Mouse (Mus musculus): ENCODE measurements around the gene Snu13. TPM values are rescaled to one million over a fixed set of nuclear protein-coding genes. Genes with fewer than 3 reads are reported as not detected.
A peak's percentile ranks its signal among the peaks of the same experiment; 100 is the strongest.

The Snu13 gene
- 222 and 230 TPM in 2 replicates for polyA plus RNA-seq (2015; fragmentation: Nextera tagmentation; extraction: Ambion mirVana)

DNA sequence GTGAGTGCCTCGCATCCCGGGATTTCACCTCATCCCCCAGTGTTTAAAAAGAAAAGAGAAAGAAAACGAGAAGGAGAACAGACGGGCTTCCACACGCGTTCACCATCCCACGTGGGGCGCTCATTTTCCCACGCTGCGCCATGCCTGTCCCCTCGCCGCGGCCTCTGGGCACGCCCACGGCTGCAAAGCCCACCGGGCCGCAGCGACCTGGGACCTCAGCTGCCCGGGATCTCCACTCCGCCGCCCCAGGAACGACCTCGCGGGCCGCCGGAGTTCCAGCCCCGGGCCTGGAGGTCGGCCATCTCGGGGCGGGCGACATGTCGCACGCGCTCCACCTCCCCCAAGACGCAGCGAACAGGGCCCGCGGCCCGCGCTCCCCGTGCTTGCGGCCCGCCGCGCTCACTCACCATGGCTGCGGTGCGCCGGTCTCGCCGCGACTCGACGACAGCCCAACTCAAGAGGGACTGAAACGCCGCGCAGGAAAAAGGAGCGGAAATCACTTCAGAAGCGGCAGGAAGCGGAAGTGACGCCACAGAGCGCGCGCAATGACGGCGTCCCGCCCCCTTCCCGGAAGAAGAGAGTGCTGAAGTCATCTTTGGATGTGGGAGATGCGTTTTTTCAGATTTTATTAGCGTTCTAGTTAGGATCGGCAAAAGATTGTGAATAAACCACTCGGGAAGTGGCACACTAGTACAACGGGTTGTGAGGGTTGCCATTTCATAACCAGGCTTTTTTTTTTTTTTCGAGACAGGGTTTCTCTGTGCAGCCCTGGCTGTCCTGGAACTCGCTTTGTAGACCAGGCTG is at the start of gene Snu13:
Gene Snu13 (minus strand): TSS at position 519 of the 804 bp plus-strand sequence.
- H3K36me3 ChIP-seq = peaks cover 12% of the 10 kb centered on the region
- H3K27ac ChIP-seq = peak within 1 kb of the TSS; percentile 80
- peak within 1 kb of the TSS; percentile 98 for H3K4me2 ChIP-seq (replicated peaks)
- peak within 1 kb of the TSS; percentile 98 for H3K9ac ChIP-seq (replicated peaks)
- H3K9me3 ChIP-seq = no peaks in the 10 kb centered on the region
- ATAC-seq = peak; percentile 89
- 1% methylated on average over 73 of the region's 74 CpGs for WGBS
- peak within 1 kb of the TSS; percentile 100 for H3K4me3 ChIP-seq (replicated peaks)
- H3K27me3 ChIP-seq = no peaks in the 10 kb centered on the region
- H3K4me1 ChIP-seq (replicated peaks) = peaks cover 28% of the 10 kb centered on the region

DNA sequence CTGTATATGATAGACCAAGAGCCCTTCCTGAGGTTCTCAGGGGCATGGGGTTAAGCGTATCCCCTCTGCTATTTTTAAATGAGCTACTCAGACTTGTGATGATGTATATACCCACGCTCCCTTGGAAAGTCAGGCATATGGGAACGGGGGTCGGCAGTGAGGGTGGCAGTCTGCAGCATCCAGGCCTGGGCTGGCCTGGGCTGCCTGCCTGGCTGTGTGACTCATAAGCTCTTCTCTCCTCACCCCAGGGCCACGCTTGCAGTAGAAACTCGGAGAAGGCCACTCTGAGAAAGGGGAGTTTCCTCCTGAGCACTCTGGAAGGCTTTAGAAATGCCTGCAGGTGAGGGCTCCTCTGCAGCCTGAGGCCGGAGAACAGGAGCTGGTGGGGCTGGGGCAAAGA is 43.7 kb upstream of the Snu13 start:
- no peaks in the 10 kb centered on the region for H3K4me1 ChIP-seq (replicated peaks)
- 87% methylated on average over 7 of the region's 7 CpGs for WGBS
- H3K4me3 ChIP-seq (replicated peaks) = no peak overlapping the region
- no peak overlapping the region for H3K27ac ChIP-seq
- H3K9me3 ChIP-seq = no peaks in the 10 kb centered on the region
- H3K36me3 ChIP-seq = no peaks in the 10 kb centered on the region
- no peak overlapping the region for H3K9ac ChIP-seq (replicated peaks)
- no peak for ATAC-seq
- no peak overlapping the region for H3K4me2 ChIP-seq (replicated peaks)
- no peaks in the 10 kb centered on the region for H3K27me3 ChIP-seq

DNA sequence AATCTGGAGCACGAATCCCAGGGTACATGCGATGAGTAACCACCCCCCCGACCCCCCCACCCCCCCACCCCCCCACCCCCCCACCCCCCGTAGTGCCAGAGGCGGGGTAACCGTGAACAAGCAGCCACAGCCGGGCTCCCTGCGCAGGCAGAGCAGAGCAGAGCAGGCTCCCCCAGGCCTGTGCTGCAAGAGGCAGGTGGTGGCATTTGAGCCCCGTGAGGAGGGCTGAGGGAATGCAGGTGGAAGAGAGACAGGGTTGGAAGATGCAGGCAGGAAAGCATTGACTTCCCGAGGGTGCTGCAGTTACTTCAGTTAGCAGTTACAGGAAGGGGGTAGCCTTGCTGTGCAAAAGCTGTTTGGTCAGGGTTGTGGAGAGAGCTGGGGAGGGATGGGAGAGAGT is 39.9 kb upstream of the Snu13 start:
- Histone ChIP-seq H3K9me3 (no peaks in the 10 kb centered on the region), H3K9ac (replicated peaks) (no peak overlapping the region), H3K4me3 (replicated peaks) (no peak overlapping the region), H3K36me3 (no peaks in the 10 kb centered on the region), H3K27me3 (no peaks in the 10 kb centered on the region), H3K4me2 (replicated peaks) (no peak overlapping the region), H3K4me1 (replicated peaks) (no peaks in the 10 kb centered on the region), H3K27ac (no peak overlapping the region)
- no peak for ATAC-seq
- 10% methylated on average over 10 of the region's 10 CpGs for WGBS

DNA sequence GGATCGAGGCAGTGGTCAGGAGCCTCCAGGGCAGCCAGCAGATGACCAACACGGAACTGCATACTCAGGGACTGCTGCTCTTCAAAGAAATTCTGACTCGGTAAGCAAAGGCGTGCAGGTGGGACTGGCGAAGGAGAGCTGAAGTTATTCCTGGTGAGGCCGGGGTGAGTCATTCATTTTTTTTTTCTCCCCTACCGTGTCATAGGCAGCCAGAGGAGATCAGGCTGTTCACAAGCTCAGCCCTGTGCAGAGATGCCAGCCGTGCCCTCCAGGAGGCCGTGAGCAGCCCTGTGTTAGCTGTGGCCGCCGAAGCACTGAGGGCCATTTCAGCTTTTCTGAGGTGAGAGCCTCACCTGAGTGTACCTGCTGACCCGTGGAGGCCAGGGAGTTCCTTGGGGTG is 38.7 kb upstream of the Snu13 start:
- Histone ChIP-seq H3K36me3 (no peaks in the 10 kb centered on the region), H3K4me2 (replicated peaks) (no peak overlapping the region), H3K4me3 (replicated peaks) (no peak overlapping the region), H3K9me3 (no peaks in the 10 kb centered on the region), H3K4me1 (replicated peaks) (no peaks in the 10 kb centered on the region), H3K9ac (replicated peaks) (no peak overlapping the region), H3K27ac (no peak overlapping the region), H3K27me3 (no peaks in the 10 kb centered on the region)
- no peak for ATAC-seq
- 85% methylated on average over 12 of the region's 12 CpGs for WGBS

DNA sequence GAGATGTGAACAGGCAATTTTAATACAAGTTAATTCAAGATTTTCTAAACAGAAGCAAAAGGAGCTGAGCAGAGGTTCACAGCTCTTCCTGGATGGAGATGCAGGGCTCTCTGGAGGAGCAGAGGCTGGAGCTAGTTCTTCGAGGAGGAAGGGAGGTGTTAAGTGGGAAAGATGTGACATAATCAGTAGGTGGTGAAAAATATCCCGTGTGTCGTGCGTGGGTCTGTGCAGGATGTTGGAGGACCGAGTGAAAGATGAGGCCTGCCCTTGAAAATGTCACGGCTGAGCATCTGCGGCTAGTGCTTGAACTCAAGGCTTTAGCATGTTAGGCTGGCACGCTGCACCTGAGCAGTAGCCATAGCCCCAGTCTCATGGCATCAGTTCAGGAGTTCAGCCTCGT is 38.2 kb upstream of the Snu13 start:
- WGBS = 88% methylated on average over 9 of the region's 9 CpGs

DNA sequence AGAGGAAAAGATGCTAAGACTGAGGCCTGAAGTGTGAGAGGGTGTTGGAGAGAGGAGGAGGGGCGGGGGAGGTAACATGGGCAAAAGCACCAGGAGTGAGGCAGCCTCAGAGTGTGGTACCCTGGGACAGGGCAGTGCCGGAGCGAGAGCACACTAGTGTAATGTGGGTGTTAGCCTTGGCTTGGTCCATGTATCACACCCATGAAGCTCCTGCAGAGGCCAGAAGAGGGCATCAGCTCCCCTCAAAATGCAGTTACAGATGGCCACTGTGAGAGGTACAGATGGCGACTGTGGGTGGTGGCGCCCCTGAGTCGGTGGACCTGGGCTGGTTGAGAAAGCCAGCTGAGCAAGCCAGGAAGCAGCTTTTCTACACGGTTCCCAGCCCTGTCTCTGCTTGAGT is 33.8 kb upstream of the Snu13 start:
- Histone ChIP-seq H3K4me1 (replicated peaks) (no peaks in the 10 kb centered on the region), H3K4me3 (replicated peaks) (no peak overlapping the region), H3K27ac (no peak overlapping the region), H3K27me3 (no peaks in the 10 kb centered on the region), H3K9ac (replicated peaks) (no peak overlapping the region), H3K36me3 (no peaks in the 10 kb centered on the region), H3K4me2 (replicated peaks) (no peak overlapping the region), H3K9me3 (no peaks in the 10 kb centered on the region)
- 28% methylated on average over 7 of the region's 7 CpGs for WGBS
- ATAC-seq = peak; percentile 55; the same call in 1 of the 2 replicates

More for the DNA sequence above, 38.2 kb upstream of the Snu13 start:
- ATAC-seq = no peak
- Histone ChIP-seq H3K9ac (replicated peaks) (no peak overlapping the region), H3K4me3 (replicated peaks) (no peak overlapping the region), H3K4me2 (replicated peaks) (no peak overlapping the region), H3K4me1 (replicated peaks) (no peaks in the 10 kb centered on the region), H3K27me3 (no peaks in the 10 kb centered on the region), H3K36me3 (no peaks in the 10 kb centered on the region), H3K27ac (no peak overlapping the region), H3K9me3 (no peaks in the 10 kb centered on the region)

DNA sequence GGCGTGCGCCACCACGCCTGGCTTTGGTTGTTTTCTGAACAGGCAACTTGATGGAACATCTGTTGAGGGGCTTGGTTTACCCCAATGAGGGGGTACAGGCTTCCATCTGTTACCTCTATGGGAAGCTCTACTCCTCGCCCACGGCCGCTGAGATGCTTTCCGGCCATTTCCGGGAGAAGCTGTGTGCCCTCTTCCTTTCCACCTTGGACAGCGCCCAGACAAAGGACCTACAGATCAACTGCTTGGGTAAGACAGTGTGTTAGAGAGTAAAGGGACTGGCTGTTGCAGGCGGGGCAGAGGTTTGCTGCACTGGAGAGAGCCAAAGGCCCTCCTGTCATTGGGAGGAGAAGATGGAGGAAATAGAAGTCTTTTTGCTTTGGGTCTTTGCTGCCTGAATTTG is 32.5 kb upstream of the Snu13 start:
- no peaks in the 10 kb centered on the region for H3K9me3 ChIP-seq
- no peaks in the 10 kb centered on the region for H3K27me3 ChIP-seq
- no peak for ATAC-seq
- 67% methylated on average over 10 of the region's 10 CpGs for WGBS
- H3K9ac ChIP-seq (replicated peaks) = no peak overlapping the region
- no peak overlapping the region for H3K4me3 ChIP-seq (replicated peaks)
- no peak overlapping the region for H3K4me2 ChIP-seq (replicated peaks)
- H3K27ac ChIP-seq = no peak overlapping the region
- H3K36me3 ChIP-seq = no peaks in the 10 kb centered on the region
- no peaks in the 10 kb centered on the region for H3K4me1 ChIP-seq (replicated peaks)

DNA sequence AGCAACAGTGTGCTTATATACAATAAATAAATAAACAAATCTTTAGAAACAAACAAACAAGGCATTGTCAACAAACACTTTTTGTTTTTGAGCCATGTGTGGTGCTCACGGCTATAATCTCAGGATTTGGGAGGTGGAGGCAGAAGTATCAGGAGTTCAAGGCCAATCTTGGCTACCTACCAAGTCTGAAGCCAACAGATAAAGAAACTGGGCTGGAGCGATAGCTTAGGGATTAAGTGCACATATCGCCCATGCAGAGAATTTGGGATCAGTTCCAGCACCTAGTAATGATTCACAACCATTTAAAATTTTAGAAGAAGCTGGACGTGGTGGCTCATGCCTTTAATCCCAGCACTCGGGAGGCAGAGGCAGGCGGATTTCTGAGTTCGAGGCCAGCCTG is 26.1 kb upstream of the Snu13 start:
- no peaks in the 10 kb centered on the region for H3K9me3 ChIP-seq
- H3K4me3 ChIP-seq (replicated peaks) = no peak overlapping the region
- no peak overlapping the region for H3K27ac ChIP-seq
- 94% methylated on average over 7 of the region's 7 CpGs for WGBS
- H3K9ac ChIP-seq (replicated peaks) = no peak overlapping the region
- 0 out of 2 replicates have a peak, but pooled peaks cover 4% of the 10 kb centered on the region for H3K4me1 ChIP-seq (replicated peaks)
- H3K4me2 ChIP-seq (replicated peaks) = no peak overlapping the region
- peaks cover 27% of the 10 kb centered on the region for H3K27me3 ChIP-seq
- ATAC-seq = no peak
- no peaks in the 10 kb centered on the region for H3K36me3 ChIP-seq

DNA sequence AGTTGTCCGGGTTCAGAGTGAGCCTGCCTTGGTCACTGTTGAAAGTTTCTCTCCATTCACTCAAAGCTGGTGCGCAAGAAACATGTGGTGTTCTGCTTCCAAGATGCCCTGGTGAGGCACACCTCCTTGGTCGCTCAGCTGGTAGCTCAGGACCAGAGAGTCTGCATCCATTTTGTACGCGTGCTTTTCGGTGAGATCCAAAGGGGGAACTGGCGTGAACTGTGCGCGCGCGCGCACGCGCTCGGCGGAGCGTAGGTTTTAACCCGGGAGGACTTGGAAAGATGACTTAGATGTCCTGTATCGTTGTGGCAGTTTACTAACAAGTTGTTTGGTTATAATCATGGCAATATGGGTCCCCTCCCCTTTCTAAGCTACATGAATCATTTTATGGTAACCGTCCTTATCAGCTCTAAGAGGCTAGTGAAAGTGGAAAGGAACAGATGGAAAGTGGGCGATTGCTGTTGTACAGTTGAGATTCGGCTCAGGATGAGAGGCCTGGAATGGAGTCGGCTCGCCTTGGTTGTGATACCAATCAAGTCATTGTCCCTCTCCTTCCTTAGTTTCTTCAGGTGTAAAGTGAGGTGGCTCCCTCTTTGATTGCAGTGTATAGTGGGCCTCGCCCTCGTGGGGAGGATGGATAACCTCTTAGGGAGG is 24.5 kb upstream of the Snu13 start:
- no peak overlapping the region for H3K4me3 ChIP-seq (replicated peaks)
- ATAC-seq = no peak
- no peak overlapping the region for H3K9ac ChIP-seq (replicated peaks)
- H3K27me3 ChIP-seq = peaks cover 29% of the 10 kb centered on the region
- H3K27ac ChIP-seq = no peak overlapping the region
- 92% methylated on average over 26 of the region's 26 CpGs for WGBS
- 0 out of 2 replicates have a peak, but pooled peaks cover 4% of the 10 kb centered on the region for H3K4me1 ChIP-seq (replicated peaks)
- H3K9me3 ChIP-seq = no peaks in the 10 kb centered on the region
- H3K36me3 ChIP-seq = no peaks in the 10 kb centered on the region
- H3K4me2 ChIP-seq (replicated peaks) = no peak overlapping the region

DNA sequence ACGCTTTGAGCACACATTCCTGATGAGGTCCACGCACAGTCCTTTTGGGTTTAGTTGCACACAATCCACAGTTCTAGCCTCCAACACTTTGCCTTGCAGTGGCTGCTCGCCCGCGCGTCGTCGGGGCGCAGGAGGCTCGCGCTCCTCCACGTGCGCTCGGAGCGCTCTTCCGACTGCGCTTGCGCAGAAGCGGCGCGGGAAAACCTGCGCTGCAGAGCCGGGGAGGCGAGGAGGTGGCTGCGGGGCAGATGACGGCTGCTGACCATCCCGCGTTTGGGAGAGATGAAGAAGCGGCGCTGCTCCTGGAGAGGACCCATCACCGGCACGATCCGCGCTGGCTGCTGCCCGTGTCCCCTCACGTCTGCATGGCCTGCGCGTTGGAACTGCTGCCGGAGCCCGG is 22.5 kb upstream of the Snu13 start, which contains the start of gene Mei1:
Gene Mei1 (plus strand): TSS at position 99 of the 400 bp plus-strand sequence.
- H3K4me3 ChIP-seq (replicated peaks) = peak within 1 kb of the TSS; percentile 15; the same call in 1 of the 2 replicates
- 0 out of 2 replicates have a peak, but pooled peaks cover 4% of the 10 kb centered on the region for H3K4me1 ChIP-seq (replicated peaks)
- WGBS = 28% methylated on average over 40 of the region's 40 CpGs
- H3K27ac ChIP-seq = no peak within 1 kb of the TSS
- no peaks in the 10 kb centered on the region for H3K9me3 ChIP-seq
- H3K36me3 ChIP-seq = no peaks in the 10 kb centered on the region
- no peak within 1 kb of the TSS for H3K9ac ChIP-seq (replicated peaks)
- peaks cover 33% of the 10 kb centered on the region for H3K27me3 ChIP-seq
- peak within 1 kb of the TSS; percentile 42 for H3K4me2 ChIP-seq (replicated peaks)
- ATAC-seq = no peak

DNA sequence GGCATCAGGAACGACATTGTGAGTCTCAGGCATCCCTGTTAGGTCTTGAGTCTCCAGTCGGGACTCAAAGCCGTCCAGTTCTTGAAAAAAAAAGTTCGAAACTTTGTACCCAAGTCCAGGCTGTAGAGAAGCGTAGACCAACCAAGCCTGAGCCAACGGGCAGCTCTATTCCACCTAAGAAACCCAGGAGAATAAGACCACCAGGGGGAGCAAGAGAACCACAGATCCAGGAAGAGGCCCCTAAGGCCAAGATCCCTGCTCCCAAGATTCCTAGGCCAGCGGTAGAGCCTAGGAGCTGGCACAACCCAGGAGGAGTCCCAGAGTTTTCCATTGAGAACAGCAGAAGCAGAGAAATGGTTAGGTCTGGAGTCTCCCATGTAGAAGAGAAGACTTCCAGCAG is 18.1 kb upstream of the Snu13 start:
- 0 out of 2 replicates have a peak, but pooled peaks cover 4% of the 10 kb centered on the region for H3K4me1 ChIP-seq (replicated peaks)
- peak; percentile 58; the same call in 1 of the 2 replicates for ATAC-seq
- no peaks in the 10 kb centered on the region for H3K36me3 ChIP-seq
- H3K9ac ChIP-seq (replicated peaks) = no peak overlapping the region
- H3K27ac ChIP-seq = no peak overlapping the region
- H3K4me3 ChIP-seq (replicated peaks) = no peak overlapping the region
- no peaks in the 10 kb centered on the region for H3K9me3 ChIP-seq
- H3K27me3 ChIP-seq = peaks cover 32% of the 10 kb centered on the region
- 21% methylated on average over 7 of the region's 7 CpGs for WGBS
- H3K4me2 ChIP-seq (replicated peaks) = no peak overlapping the region

DNA sequence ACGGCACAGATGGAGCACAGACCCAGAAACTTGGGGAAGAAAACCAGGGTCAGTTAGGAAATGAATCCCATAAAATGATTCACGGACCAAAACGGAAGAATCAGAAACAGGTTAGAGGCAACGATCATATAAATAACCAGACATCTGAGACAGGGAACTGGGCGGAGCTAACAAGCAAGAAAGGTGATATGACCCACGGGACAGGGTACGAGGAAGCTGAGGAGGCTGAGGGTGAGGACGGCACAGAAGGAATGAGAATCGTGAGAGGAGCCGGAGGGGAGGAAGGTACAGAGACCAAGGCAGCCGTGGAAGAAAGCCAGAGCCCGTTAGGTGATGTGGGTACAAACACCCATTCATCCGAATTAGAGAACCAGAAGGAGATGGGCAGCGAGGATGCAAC is 16.5 kb upstream of the Snu13 start:
- Histone ChIP-seq H3K4me3 (replicated peaks) (no peak overlapping the region), H3K36me3 (no peaks in the 10 kb centered on the region), H3K4me2 (replicated peaks) (no peak overlapping the region), H3K27ac (no peak overlapping the region), H3K9me3 (no peaks in the 10 kb centered on the region), H3K4me1 (replicated peaks) (no peaks in the 10 kb centered on the region), H3K9ac (replicated peaks) (no peak overlapping the region), H3K27me3 (peaks cover 16% of the 10 kb centered on the region)
- ATAC-seq = no peak
- 79% methylated on average over 14 of the region's 14 CpGs for WGBS

Data from midbrain, embryonic 13.5 days (tissue).